Mouse (Mus musculus) midbrain, embryonic 10.5 days (tissue): ENCODE results near the gene Hist1h1t. TPM values are rescaled to one million over a fixed set of nuclear protein-coding genes. Genes with fewer than 3 reads are reported as not detected.
A peak's percentile ranks its signal among the peaks of the same experiment; 100 is the strongest.

Experiments used
- DNase-seq: peaks from one replicate; pipeline ENCODE4 v3.0.0-alpha.2; 2017; ENCODE audit warnings: low spot score
- H3K27ac ChIP-seq: fragments of 300-500 bp; sonication (generic); replicated peaks from 2 replicates; pipeline ENCODE4 v1.5.1; 2016; ENCODE audit warnings: mild to moderate bottlenecking
- H3K27me3 ChIP-seq: fragments of 300-500 bp; sonication (generic); 2 replicates; pipeline ENCODE4 v1.6.1; 2016; ENCODE audit warnings: low read depth, mild to moderate bottlenecking; ENCODE audit not compliant: poor library complexity, severe bottlenecking
- H3K36me3 ChIP-seq: fragments of 300-500 bp; sonication (generic); 2 replicates; pipeline ENCODE4 v1.6.1; 2016; ENCODE audit warnings: mild to moderate bottlenecking, moderate library complexity
- H3K4me1 ChIP-seq: fragments of 300-500 bp; sonication (generic); 2 replicates; pipeline ENCODE4 v1.6.1; 2016
- H3K4me3 ChIP-seq: fragments of 300-500 bp; sonication (generic); 2 replicates; pipeline ENCODE4 v1.5.1; 2016; ENCODE audit warnings: mild to moderate bottlenecking, moderate library complexity
- H3K9me3 ChIP-seq: fragments of 300-500 bp; sonication (generic); replicated peaks from 2 replicates; pipeline ENCODE4 v1.6.1; 2016; ENCODE audit warnings: mild to moderate bottlenecking
- WGBS: fragments of 180-500 bp; shearing (Covaris S2); methylation state at CpG from one replicate; pipeline ENCODE4 v1.1.7; 2016; 5-methylcytosine and 5-hydroxymethylcytosine counted together
- polyA plus RNA-seq: library from polyadenylated mRNA; unstranded; fragments of >200 nt; fragmentation: Nextera tagmentation; extraction: Ambion mirVana; gene quantifications from 2 replicates; pipeline ENCODE4 v1.2.1, GENCODE M21; 2016

Hist1h1t gene
- polyA plus RNA-seq, 1 experiment from 2014 or later = not detected

DNA sequence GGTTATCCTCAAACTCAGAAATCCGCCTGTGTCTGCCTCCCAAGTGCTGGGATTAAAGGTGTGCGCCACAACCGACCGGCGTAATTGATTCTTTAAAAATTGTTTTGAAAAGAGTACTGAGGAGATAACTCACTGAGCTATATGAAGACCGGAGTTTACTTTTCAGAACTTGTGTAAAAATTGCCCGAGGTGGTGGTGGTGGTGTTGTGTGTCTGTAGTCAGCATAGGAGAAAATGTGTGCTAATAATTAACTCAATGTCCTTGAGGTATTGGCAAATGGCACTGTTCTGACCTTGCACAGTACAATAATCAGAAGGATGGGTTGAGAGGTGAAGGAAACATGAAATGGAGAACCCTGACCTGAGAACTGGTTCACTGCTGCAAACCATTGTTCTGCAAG is 7.7 kb upstream of the Hist1h1t start:
- no peak for DNase-seq
- Histone ChIP-seq H3K36me3 (no peaks in the 10 kb centered on the region), H3K9me3 (no peaks in the 10 kb centered on the region), H3K4me3 (no peak overlapping the region), H3K27ac (no peak overlapping the region), H3K27me3 (no peaks in the 10 kb centered on the region), H3K4me1 (peaks cover 19% of the 10 kb centered on the region)
- 95% methylated on average over 7 of the region's 7 CpGs for WGBS

GRCm38 (mm10) chr13:23688956-23689355 is 6.7 kb upstream of the Hist1h1t start:
- Histone ChIP-seq H3K36me3 (no peaks in the 10 kb centered on the region), H3K4me3 (no peak overlapping the region), H3K4me1 (peaks cover 15% of the 10 kb centered on the region), H3K27me3 (no peaks in the 10 kb centered on the region), H3K27ac (no peak overlapping the region), H3K9me3 (no peaks in the 10 kb centered on the region)
- no peak for DNase-seq
- WGBS = 93% methylated on average over 2 of the region's 2 CpGs

GRCm38 (mm10) chr13:23689459-23689858 is 6.2 kb upstream of the Hist1h1t start:
- WGBS = 90% methylated on average over 2 of the region's 2 CpGs

GRCm38 (mm10) chr13:23693856-23694440 is 1.7 kb upstream of the Hist1h1t start:
- WGBS = 83% methylated on average over 6 of the region's 6 CpGs
- Histone ChIP-seq H3K27me3 (no peaks in the 10 kb centered on the region), H3K27ac (0 out of 2 replicates have a peak overlapping the region, but pooled peaks have one; percentile 9), H3K4me3 (no peak overlapping the region), H3K9me3 (no peaks in the 10 kb centered on the region), H3K4me1 (peaks cover 20% of the 10 kb centered on the region), H3K36me3 (no peaks in the 10 kb centered on the region)
- DNase-seq = no peak

More at GRCm38 (mm10) chr13:23689459-23689858, 6.2 kb upstream of the Hist1h1t start:
- Histone ChIP-seq H3K4me3 (no peak overlapping the region), H3K4me1 (peaks cover 15% of the 10 kb centered on the region), H3K27ac (no peak overlapping the region), H3K36me3 (no peaks in the 10 kb centered on the region), H3K9me3 (no peaks in the 10 kb centered on the region), H3K27me3 (no peaks in the 10 kb centered on the region)
- DNase-seq = no peak

- no peaks in the 10 kb centered on the region for H3K27me3 ChIP-seq
- peaks cover 24% of the 10 kb centered on the region for H3K4me1 ChIP-seq
- H3K9me3 ChIP-seq = no peaks in the 10 kb centered on the region
- H3K36me3 ChIP-seq = no peaks in the 10 kb centered on the region
- WGBS = 93% methylated on average over 9 of the region's 9 CpGs
- H3K4me3 ChIP-seq = no peak overlapping the region
- peak overlapping the region; percentile 28; the same call in 1 of the 2 replicates for H3K27ac ChIP-seq
- DNase-seq = no peak
Measured at GRCm38 (mm10) chr13:23694956-23695355, 658 bp upstream of the Hist1h1t start.

GRCm38 (mm10) chr13:23696061-23696474 is 454 bp downstream of the Hist1h1t start:
- Histone ChIP-seq H3K4me1 (peaks cover 29% of the 10 kb centered on the region), H3K9me3 (no peaks in the 10 kb centered on the region), H3K27ac (peak overlapping the region; percentile 80), H3K4me3 (0 out of 2 replicates have a peak overlapping the region, but pooled peaks have one; percentile 3), H3K27me3 (no peaks in the 10 kb centered on the region), H3K36me3 (no peaks in the 10 kb centered on the region)
- DNase-seq = no peak
- 68% methylated on average over 15 of the region's 15 CpGs for WGBS

DNA sequence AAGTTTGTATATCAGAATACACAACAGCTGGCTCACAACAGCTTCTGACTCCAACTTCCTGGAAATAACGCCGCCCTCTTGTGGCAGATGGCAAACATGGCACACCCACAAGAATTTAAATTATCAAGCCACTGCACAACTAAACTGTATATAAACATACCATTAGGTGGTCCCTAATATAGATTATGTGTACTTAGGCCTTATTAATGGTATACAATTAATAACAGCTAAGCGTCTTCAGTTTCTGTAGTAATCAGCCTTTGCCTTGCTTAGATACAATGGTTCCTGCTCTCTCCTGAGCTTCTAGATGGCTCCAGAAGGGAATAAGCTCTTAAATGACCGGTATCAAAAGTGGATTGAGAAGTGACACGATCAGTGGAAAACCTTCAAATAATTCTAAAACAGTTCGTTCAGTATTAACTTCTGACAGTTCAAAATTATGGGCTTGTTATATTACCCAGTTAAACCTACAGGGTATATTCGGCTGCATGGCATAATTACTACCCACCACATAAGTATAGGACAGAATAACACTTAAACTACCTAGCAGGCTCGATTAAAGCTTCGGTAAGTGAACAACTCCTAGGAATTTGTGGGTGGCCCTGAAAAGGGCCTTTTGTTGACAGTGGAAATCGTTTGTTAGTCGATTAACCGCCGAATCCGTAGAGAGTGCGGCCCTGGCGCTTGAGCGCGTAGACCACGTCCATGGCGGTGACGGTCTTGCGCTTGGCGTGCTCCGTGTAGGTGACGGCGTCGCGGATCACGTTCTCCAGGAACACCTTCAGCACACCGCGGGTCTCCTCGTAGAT is 2.1 kb downstream of the Hist1h1t start:
- peak; percentile 63 for DNase-seq
- peaks cover 30% of the 10 kb centered on the region for H3K4me1 ChIP-seq
- H3K36me3 ChIP-seq = no peaks in the 10 kb centered on the region
- WGBS = 1% methylated on average over 22 of the region's 32 CpGs
- no peaks in the 10 kb centered on the region for H3K9me3 ChIP-seq
- peak overlapping the region; percentile 60 for H3K4me3 ChIP-seq
- H3K27ac ChIP-seq = peak overlapping the region; percentile 88
- H3K27me3 ChIP-seq = no peaks in the 10 kb centered on the region

- no peaks in the 10 kb centered on the region for H3K36me3 ChIP-seq
- 0% methylated on average over 20 of the region's 22 CpGs for WGBS
- peak within 1 kb of the TSS; percentile 60 for H3K4me3 ChIP-seq
- DNase-seq = peak; percentile 97
- peak within 1 kb of the TSS; percentile 88 for H3K27ac ChIP-seq
- H3K27me3 ChIP-seq = no peaks in the 10 kb centered on the region
- H3K4me1 ChIP-seq = peaks cover 30% of the 10 kb centered on the region
- H3K9me3 ChIP-seq = no peaks in the 10 kb centered on the region
Measured at GRCm38 (mm10) chr13:23698300-23698693, 2.7 kb downstream of the Hist1h1t start, which contains the start of gene Hist1h4c. Gene Hist1h4c (minus strand): TSS chr13:23698454.

- Histone ChIP-seq H3K9me3 (no peaks in the 10 kb centered on the region), H3K4me1 (peaks cover 30% of the 10 kb centered on the region), H3K27ac (peak overlapping the region; percentile 88), H3K27me3 (no peaks in the 10 kb centered on the region), H3K36me3 (no peaks in the 10 kb centered on the region), H3K4me3 (peak overlapping the region; percentile 60; the same call in 1 of the 2 replicates)
- DNase-seq = no peak
- 59% methylated on average over 6 of the region's 6 CpGs for WGBS
Measured at GRCm38 (mm10) chr13:23698996-23699395, 3.4 kb downstream of the Hist1h1t start.

DNA sequence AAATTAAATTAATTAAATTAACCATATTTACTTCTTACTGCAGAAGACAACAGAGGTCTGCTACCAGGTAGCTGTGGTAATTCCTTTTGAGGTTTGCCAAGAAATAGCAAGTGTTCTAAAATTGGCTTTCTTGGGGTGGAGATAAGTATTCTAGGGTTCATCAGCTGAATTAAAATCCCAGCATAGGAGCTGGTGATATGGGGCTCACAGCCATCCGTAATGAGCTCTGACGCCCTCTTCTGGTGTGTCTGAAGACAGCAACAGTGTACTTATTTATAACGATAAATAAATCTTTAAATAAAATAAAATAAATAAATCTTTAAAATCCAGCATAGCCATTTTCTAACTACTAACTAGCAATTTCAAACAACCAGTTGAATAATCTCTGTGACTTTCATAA is 4.2 kb downstream of the Hist1h1t start:
- Histone ChIP-seq H3K27me3 (no peaks in the 10 kb centered on the region), H3K4me1 (peaks cover 30% of the 10 kb centered on the region), H3K4me3 (no peak overlapping the region), H3K9me3 (no peaks in the 10 kb centered on the region), H3K36me3 (no peaks in the 10 kb centered on the region), H3K27ac (peak overlapping the region; percentile 88; the same call in 1 of the 2 replicates)
- DNase-seq = no peak
- 70% methylated on average over 3 of the region's 3 CpGs for WGBS

DNA sequence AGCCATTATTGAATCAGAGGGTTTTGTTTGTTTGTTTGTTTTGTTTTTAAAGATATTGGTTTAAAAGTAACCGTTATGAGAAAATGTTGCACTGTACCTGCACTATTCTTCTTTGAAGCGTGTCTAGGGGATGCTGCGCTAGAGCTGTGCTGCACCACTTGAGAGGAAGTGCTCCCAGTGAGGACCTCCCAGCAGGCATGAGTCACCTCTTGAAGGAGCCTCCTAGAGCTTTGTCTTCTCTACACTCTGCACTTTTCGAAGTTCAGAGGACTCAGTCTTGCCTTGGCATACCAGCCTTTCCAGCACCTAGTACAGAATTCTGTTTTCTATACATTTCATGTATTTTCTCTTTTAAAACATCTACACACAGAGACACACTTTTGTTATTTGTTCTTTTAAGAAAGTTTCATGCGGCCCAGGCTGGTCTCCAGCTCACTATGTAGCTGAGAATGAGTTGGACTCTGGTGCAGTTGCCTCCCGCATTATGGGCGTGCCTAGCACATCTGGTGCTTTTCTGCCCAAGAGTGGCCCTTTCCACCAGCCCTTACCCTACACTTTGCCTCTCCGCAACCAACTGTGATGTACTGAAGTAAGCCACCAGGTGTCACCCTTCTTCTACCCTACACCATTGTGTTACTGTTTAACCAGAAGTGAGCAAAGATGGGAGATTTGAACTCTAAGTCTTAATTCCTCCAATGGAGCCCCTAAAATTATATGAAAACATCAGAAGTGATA is 5.3 kb downstream of the Hist1h1t start:
- Histone ChIP-seq H3K9me3 (no peaks in the 10 kb centered on the region), H3K27ac (peak overlapping the region; percentile 35), H3K27me3 (no peaks in the 10 kb centered on the region), H3K4me3 (no peak overlapping the region), H3K36me3 (no peaks in the 10 kb centered on the region), H3K4me1 (peaks cover 24% of the 10 kb centered on the region)
- WGBS = 33% methylated on average over 8 of the region's 8 CpGs
- peak; percentile 75 for DNase-seq

DNA sequence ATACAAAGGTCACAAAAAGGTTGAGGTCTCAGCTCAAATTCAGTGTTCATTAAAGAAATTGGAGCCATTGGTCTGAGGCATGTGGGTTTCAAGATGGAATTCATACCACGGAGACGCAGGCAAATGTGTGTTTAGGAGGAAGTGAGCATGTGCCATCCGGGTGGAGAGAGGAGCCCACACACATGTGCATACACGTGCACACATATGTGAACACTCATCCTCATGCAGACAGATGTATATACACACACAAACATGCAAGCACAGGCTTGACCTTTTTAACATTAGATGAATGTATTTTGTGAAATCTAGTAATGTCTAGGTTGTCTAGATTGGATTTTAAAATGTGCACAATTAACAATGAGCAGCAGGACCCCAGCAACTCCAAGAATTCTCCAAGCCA is 6.6 kb downstream of the Hist1h1t start:
- H3K4me1 ChIP-seq = peaks cover 21% of the 10 kb centered on the region
- H3K36me3 ChIP-seq = no peaks in the 10 kb centered on the region
- WGBS = 85% methylated on average over 4 of the region's 4 CpGs
- H3K9me3 ChIP-seq = no peaks in the 10 kb centered on the region
- no peak for DNase-seq
- H3K4me3 ChIP-seq = no peak overlapping the region
- no peak overlapping the region for H3K27ac ChIP-seq
- H3K27me3 ChIP-seq = no peaks in the 10 kb centered on the region
